Mouse (Mus musculus) kidney, adult 2 months (tissue): ENCODE measurements around the gene Ppp3r2. TPM values are rescaled to one million over a fixed set of nuclear protein-coding genes. Genes with fewer than 3 reads are reported as not detected.

Experiments used
- DNase-seq: peaks from one replicate; pipeline ENCODE4 v3.0.0; 2021
- H3K27ac ChIP-seq: fragments of 200-500 bp; 2 replicates; pipeline ENCODE4 v1.5.1; 2012; ENCODE audit warnings: low read depth, low read length, control low read depth, inconsistent platforms; ENCODE audit not compliant: insufficient read depth
- H3K27me3 ChIP-seq: fragments of 200-500 bp; replicated peaks from 2 replicates; pipeline ENCODE4 v1.6.1; 2012; ENCODE audit warnings: mild to moderate bottlenecking, moderate library complexity, low read length, inconsistent platforms; ENCODE audit not compliant: control insufficient read depth, insufficient read depth
- H3K36me3 ChIP-seq: fragments of 200-500 bp; 2 replicates; pipeline ENCODE4 v1.6.1; 2012; ENCODE audit warnings: mild to moderate bottlenecking, moderate library complexity, low read length, inconsistent platforms; ENCODE audit not compliant: control insufficient read depth, insufficient read depth
- H3K4me1 ChIP-seq: fragments of 200-500 bp; 2 replicates; pipeline ENCODE4 v1.6.1; 2011; ENCODE audit warnings: low read length; ENCODE audit not compliant: control insufficient read depth, insufficient read depth
- H3K4me3 ChIP-seq: fragments of 200-500 bp; 2 replicates; pipeline ENCODE4 v1.5.1; 2011; ENCODE audit warnings: mild to moderate bottlenecking, low read depth, low read length, control low read depth; ENCODE audit not compliant: insufficient read depth
- CTCF ChIP-seq: fragments of 200-500 bp; conservative IDR thresholded peaks from 2 replicates; pipeline ENCODE4 v1.5.1; 2011; ENCODE audit warnings: low read depth, mild to moderate bottlenecking, control low read depth, low read length, moderate library complexity, mixed read lengths; ENCODE audit not compliant: insufficient read depth, insufficient read length
- POLR2A ChIP-seq: fragments of 200-500 bp; IDR thresholded peaks from one replicate; pipeline ENCODE4 v1.6.1; 2011; ENCODE audit warnings: low read depth, low read length, control low read depth
- WGBS: fragments of 180-500 bp; shearing (Covaris S2); methylation state at CpG from one replicate; pipeline ENCODE4 v1.1.7; 2018; 5-methylcytosine and 5-hydroxymethylcytosine counted together
- polyA plus RNA-seq: library from polyadenylated mRNA; depleted of rRNA; stranded (reverse); fragments of >200 nt; gene quantifications from 2 replicates; pipeline ENCODE4 v1.2.3, GENCODE M21; 2012; rRNA removed

Ppp3r2 gene
- 0.02 TPM in 1 of 2 replicates, not detected in the other for polyA plus RNA-seq

GRCm38 (mm10) chr4:49681812-49682211 is at the start of gene Ppp3r2:
Gene Ppp3r2 (minus strand): TSS chr4:49682024.
- TF ChIP-seq CTCF: no peak
- TF ChIP-seq POLR2A: no peak
- no peak within 1 kb of the TSS for H3K27ac ChIP-seq
- 86% methylated on average over 13 of the region's 13 CpGs for WGBS
- H3K27me3 ChIP-seq: no peaks in the 10 kb centered on the region; the same call in 1 of the 2 replicates
- H3K4me1 ChIP-seq: no peaks in the 10 kb centered on the region
- DNase-seq: no peak
- H3K4me3 ChIP-seq: no peak within 1 kb of the TSS
- no peaks in the 10 kb centered on the region for H3K36me3 ChIP-seq

GRCm38 (mm10) chr4:49729326-49729725 is 47.5 kb upstream of the Ppp3r2 start:
- no peaks in the 10 kb centered on the region for H3K36me3 ChIP-seq
- H3K4me3 ChIP-seq: no peak overlapping the region
- WGBS: 85% methylated on average over 3 of the region's 3 CpGs
- H3K4me1 ChIP-seq: no peaks in the 10 kb centered on the region
- H3K27ac ChIP-seq: no peak overlapping the region
- TF ChIP-seq POLR2A: no peak
- TF ChIP-seq CTCF: no peak
- DNase-seq: no peak
- H3K27me3 ChIP-seq: no peaks in the 10 kb centered on the region

- no peak overlapping the region for H3K27ac ChIP-seq
- H3K4me1 ChIP-seq: no peaks in the 10 kb centered on the region
- H3K27me3 ChIP-seq: no peaks in the 10 kb centered on the region
- H3K36me3 ChIP-seq: no peaks in the 10 kb centered on the region
- 93% methylated on average over 2 of the region's 2 CpGs for WGBS
- H3K4me3 ChIP-seq: no peak overlapping the region
- TF ChIP-seq CTCF (no peak), POLR2A (no peak)
- no peak for DNase-seq
These were observed 42.1 kb upstream of the Ppp3r2 start for GRCm38 (mm10) chr4:49723908-49724307.

GRCm38 (mm10) chr4:49691405-49692194 is 9.8 kb upstream of the Ppp3r2 start:
- Histone ChIP-seq H3K36me3 (no peaks in the 10 kb centered on the region), H3K27ac (no peak overlapping the region), H3K27me3 (no peaks in the 10 kb centered on the region), H3K4me3 (no peak overlapping the region), H3K4me1 (peaks cover 5% of the 10 kb centered on the region; the same call in 1 of the 2 replicates)
- TF ChIP-seq POLR2A (no peak), CTCF (no peak)
- peak; percentile 83 for DNase-seq
- 34% methylated on average over 12 of the region's 12 CpGs for WGBS

GRCm38 (mm10) chr4:49688594-49689288 is 6.9 kb upstream of the Ppp3r2 start:
- no peaks in the 10 kb centered on the region for H3K36me3 ChIP-seq
- H3K27me3 ChIP-seq: no peaks in the 10 kb centered on the region; the same call in 1 of the 2 replicates
- TF ChIP-seq CTCF: peak; percentile 68
- no peak for TF ChIP-seq POLR2A
- H3K27ac ChIP-seq: no peak overlapping the region
- peaks cover 5% of the 10 kb centered on the region; the same call in 1 of the 2 replicates for H3K4me1 ChIP-seq
- peak; percentile 51 for DNase-seq
- H3K4me3 ChIP-seq: no peak overlapping the region
- WGBS: 21% methylated on average over 9 of the region's 9 CpGs

GRCm38 (mm10) chr4:49680171-49680875 is 1.5 kb downstream of the Ppp3r2 start:
- Histone ChIP-seq H3K36me3 (no peaks in the 10 kb centered on the region), H3K27me3 (no peaks in the 10 kb centered on the region), H3K4me3 (no peak overlapping the region), H3K4me1 (no peaks in the 10 kb centered on the region), H3K27ac (no peak overlapping the region)
- no peak for DNase-seq
- 91% methylated on average over 11 of the region's 11 CpGs for WGBS
- TF ChIP-seq POLR2A (no peak), CTCF (no peak)

- DNase-seq: no peak
- WGBS: 65% methylated on average over 7 of the region's 7 CpGs
- H3K27me3 ChIP-seq: no peaks in the 10 kb centered on the region
- H3K27ac ChIP-seq: no peak overlapping the region
- H3K4me3 ChIP-seq: no peak overlapping the region
- no peaks in the 10 kb centered on the region for H3K36me3 ChIP-seq
- no peaks in the 10 kb centered on the region for H3K4me1 ChIP-seq
- TF ChIP-seq CTCF (no peak), POLR2A (no peak)
These were observed 5.0 kb downstream of the Ppp3r2 start for GRCm38 (mm10) chr4:49676790-49677189.
